Mouse (Mus musculus): Measurements from ENCODE around the gene Kcnj10. TPM values are rescaled to one million over a fixed set of nuclear protein-coding genes. Genes with fewer than 3 reads are reported as not detected.

Kcnj10 gene
- polyA plus RNA-seq, 1 experiment from 2014 or later, result 3.3 TPM

DNA sequence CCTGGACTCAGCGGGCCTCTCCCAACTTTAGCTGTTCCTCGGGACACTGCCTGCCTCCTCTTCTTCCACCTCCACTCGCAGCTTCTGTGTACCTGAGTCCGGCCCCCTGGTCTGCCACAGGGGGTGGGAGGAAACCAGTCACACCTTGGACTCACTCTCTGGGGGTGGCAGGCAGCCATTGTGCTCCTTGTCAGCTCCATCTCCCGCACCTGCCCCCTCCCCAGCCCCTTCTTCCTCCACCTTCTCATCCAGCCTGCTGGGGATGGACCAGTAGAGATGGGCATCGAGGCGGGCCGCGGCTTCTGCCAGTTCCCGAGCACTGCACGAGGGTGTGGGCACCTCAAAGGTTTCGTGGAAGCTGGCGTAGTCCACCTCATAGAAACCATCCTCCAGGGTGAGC is 18.3 kb upstream of the Kcnj10 start:
- Histone ChIP-seq H3K27ac (no peak overlapping the region), H3K9ac (ENCODE audit: low read depth, low read length) (no peak overlapping the region), H3K27me3 (ENCODE audit: insufficient read depth, low read length) (peaks cover 14% of the 10 kb centered on the region), H3K36me3 (ENCODE audit: insufficient read depth, low read length) (0 out of 2 replicates have a peak, but pooled peaks cover 14% of the 10 kb centered on the region), H3K4me3 (replicated peaks; ENCODE audit: low read depth, low read length) (no peak overlapping the region), H3K4me1 (replicated peaks; ENCODE audit: insufficient read depth, low read length) (no peaks in the 10 kb centered on the region), H3K4me2 (ENCODE audit: low read length) (no peak overlapping the region), H3K9me3 (replicated peaks; ENCODE audit: low read length) (no peaks in the 10 kb centered on the region)
- no peak for ATAC-seq (replicated peaks; ENCODE audit: low FRiP score, low read depth)
- no peak for DNase-seq (ENCODE audit: low spot score)
- WGBS, result 77% methylated on average over 13 of the region's 13 CpGs
- TF ChIP-seq CTCF (IDR thresholded peaks at IDR 0.05; ENCODE audit: low read depth), result no peak

DNA sequence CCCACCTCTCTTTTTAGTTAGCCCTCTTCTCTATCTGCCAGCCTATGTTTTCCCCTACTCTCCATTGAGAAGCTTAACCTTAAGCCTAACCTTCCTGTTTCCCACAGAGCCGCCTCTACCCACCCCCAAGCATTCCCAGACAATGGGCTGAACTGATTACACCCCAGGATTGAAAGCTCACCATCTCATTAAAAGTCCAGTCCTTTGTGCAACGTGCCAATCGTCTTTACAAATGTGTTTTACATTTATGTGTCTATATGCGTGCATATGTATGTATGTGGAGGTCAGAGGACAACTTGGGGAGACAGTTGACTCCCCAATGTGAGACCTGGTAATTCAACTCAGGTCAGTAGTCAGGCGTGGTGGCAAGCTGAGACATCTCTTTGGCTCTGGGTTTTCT is 17.7 kb upstream of the Kcnj10 start:
- WGBS, result 59% methylated on average over 5 of the region's 5 CpGs
- no peak for ATAC-seq (replicated peaks; ENCODE audit: low FRiP score, low read depth)

GRCm38 (mm10) chr1:172323801-172324359 is 17.1 kb upstream of the Kcnj10 start:
- no peak for ATAC-seq (replicated peaks; ENCODE audit: low FRiP score, low read depth)

More for the DNA sequence above, 17.7 kb upstream of the Kcnj10 start:
- Histone ChIP-seq H3K27me3 (ENCODE audit: insufficient read depth, low read length) (peaks cover 18% of the 10 kb centered on the region), H3K4me1 (replicated peaks; ENCODE audit: insufficient read depth, low read length) (no peaks in the 10 kb centered on the region), H3K27ac (no peak overlapping the region), H3K36me3 (ENCODE audit: insufficient read depth, low read length) (0 out of 2 replicates have a peak, but pooled peaks cover 10% of the 10 kb centered on the region), H3K9ac (ENCODE audit: low read depth, low read length) (no peak overlapping the region), H3K4me2 (ENCODE audit: low read length) (no peak overlapping the region), H3K4me3 (replicated peaks; ENCODE audit: low read depth, low read length) (no peak overlapping the region), H3K9me3 (replicated peaks; ENCODE audit: low read length) (no peaks in the 10 kb centered on the region)
- no peak for DNase-seq (ENCODE audit: low spot score)
- no peak for TF ChIP-seq CTCF (IDR thresholded peaks at IDR 0.05; ENCODE audit: low read depth)

DNA sequence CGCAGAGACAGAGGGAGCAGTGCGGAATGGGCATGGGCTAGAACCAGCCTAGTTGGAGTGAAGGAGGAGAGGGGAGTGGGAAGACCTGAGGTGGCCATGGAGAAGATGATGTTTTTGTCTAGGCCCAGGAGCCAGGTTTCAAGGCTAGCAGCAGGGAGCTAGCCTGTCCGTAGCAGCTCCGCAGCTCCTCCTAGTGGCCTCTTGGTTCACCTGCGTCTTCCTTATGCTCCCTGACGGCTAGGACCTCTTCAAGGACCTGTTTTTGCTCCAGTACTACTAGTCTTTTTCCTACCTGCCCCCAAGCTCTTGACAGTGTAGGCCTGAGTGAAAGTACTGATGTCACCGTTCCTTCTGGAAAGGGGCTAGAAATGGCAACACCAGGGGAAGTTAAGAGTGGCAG is 16.3 kb upstream of the Kcnj10 start:
- H3K4me2 ChIP-seq (ENCODE audit: low read length), result no peak overlapping the region
- peak; percentile 95 for TF ChIP-seq CTCF (IDR thresholded peaks at IDR 0.05; ENCODE audit: low read depth)
- H3K27ac ChIP-seq, result no peak overlapping the region
- WGBS, result 16% methylated on average over 7 of the region's 7 CpGs
- H3K9me3 ChIP-seq (replicated peaks; ENCODE audit: low read length), result no peaks in the 10 kb centered on the region
- no peaks in the 10 kb centered on the region for H3K4me1 ChIP-seq (replicated peaks; ENCODE audit: insufficient read depth, low read length)
- ATAC-seq (replicated peaks; ENCODE audit: low FRiP score, low read depth) (peak; percentile 56; the same call in 1 of the 2 replicates), DNase-seq (ENCODE audit: low spot score) (peak; percentile 92)
- no peak overlapping the region for H3K9ac ChIP-seq (ENCODE audit: low read depth, low read length)
- H3K27me3 ChIP-seq (ENCODE audit: insufficient read depth, low read length), result peaks cover 26% of the 10 kb centered on the region
- H3K36me3 ChIP-seq (ENCODE audit: insufficient read depth, low read length), result no peaks in the 10 kb centered on the region
- no peak overlapping the region for H3K4me3 ChIP-seq (replicated peaks; ENCODE audit: low read depth, low read length)

More at GRCm38 (mm10) chr1:172323801-172324359, 17.1 kb upstream of the Kcnj10 start:
- Histone ChIP-seq H3K27me3 (ENCODE audit: insufficient read depth, low read length) (peaks cover 18% of the 10 kb centered on the region), H3K9me3 (replicated peaks; ENCODE audit: low read length) (no peaks in the 10 kb centered on the region), H3K4me3 (replicated peaks; ENCODE audit: low read depth, low read length) (no peak overlapping the region), H3K27ac (no peak overlapping the region), H3K9ac (ENCODE audit: low read depth, low read length) (no peak overlapping the region), H3K36me3 (ENCODE audit: insufficient read depth, low read length) (0 out of 2 replicates have a peak, but pooled peaks cover 6% of the 10 kb centered on the region), H3K4me2 (ENCODE audit: low read length) (no peak overlapping the region), H3K4me1 (replicated peaks; ENCODE audit: insufficient read depth, low read length) (no peaks in the 10 kb centered on the region)
- TF ChIP-seq CTCF (IDR thresholded peaks at IDR 0.05; ENCODE audit: low read depth), result no peak
- no peak for DNase-seq (ENCODE audit: low spot score)
- 74% methylated on average over 6 of the region's 6 CpGs for WGBS

DNA sequence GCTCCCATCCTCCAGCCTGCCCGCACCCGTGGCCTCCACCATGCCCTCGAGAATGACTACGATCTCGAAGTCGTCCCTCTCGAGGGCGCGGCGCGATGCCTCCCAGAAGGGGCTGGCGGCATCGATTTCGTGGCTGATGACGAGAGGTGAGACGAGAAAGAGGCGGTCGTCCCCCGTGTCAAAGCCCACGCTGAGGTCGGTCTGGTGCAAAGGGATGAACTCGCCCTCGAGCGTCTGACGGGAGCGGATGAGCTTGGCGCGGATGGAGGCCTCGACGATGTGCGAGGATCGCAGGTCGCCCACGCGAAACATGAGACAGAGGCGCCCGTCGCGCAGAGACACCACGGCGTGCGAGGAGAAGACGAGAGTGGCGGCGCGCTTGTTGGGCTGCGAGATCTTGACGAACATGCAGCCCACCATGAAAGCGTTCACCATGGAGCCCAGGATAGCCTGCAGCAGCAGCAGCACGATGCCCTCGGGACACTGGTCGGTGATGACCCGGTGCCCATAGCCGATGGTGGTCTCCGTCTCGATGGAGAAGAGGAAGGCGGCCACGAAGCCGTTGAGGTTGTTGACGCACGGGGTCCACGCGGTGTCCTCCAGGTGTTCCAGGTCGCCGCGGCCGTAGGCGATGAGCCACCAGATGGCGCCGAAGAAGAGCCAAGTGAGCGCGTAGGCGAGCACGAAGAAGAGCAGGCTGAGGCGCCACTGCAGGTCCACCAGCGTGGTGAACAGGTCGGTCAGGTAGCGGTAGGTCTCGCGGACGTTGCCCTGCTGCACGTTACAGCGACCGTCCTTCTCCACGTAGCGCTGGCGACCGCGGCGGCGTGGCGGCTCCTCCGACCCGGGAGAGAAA is 15.1 kb upstream of the Kcnj10 start:
- DNase-seq (ENCODE audit: low spot score) (peak; percentile 68), ATAC-seq (replicated peaks; ENCODE audit: low FRiP score, low read depth) (0 out of 2 replicates have a peak, but pooled peaks have one; percentile 26)
- peak overlapping the region; percentile 35 for H3K4me3 ChIP-seq (replicated peaks; ENCODE audit: low read depth, low read length)
- WGBS, result 19% methylated on average over 90 of the region's 94 CpGs
- no peaks in the 10 kb centered on the region for H3K9me3 ChIP-seq (replicated peaks; ENCODE audit: low read length)
- peak; percentile 74 for TF ChIP-seq CTCF (IDR thresholded peaks at IDR 0.05; ENCODE audit: low read depth)
- peak overlapping the region; percentile 29; the same call in 1 of the 2 replicates for H3K9ac ChIP-seq (ENCODE audit: low read depth, low read length)
- H3K27ac ChIP-seq, result no peak overlapping the region
- H3K4me1 ChIP-seq (replicated peaks; ENCODE audit: insufficient read depth, low read length), result no peaks in the 10 kb centered on the region
- peaks cover 26% of the 10 kb centered on the region for H3K27me3 ChIP-seq (ENCODE audit: insufficient read depth, low read length)
- no peaks in the 10 kb centered on the region for H3K36me3 ChIP-seq (ENCODE audit: insufficient read depth, low read length)
- H3K4me2 ChIP-seq (ENCODE audit: low read length), result peak overlapping the region; percentile 69

- H3K9me3 ChIP-seq (replicated peaks; ENCODE audit: low read length), result no peaks in the 10 kb centered on the region
- H3K27ac ChIP-seq, result no peak overlapping the region
- no peaks in the 10 kb centered on the region for H3K36me3 ChIP-seq (ENCODE audit: insufficient read depth, low read length)
- DNase-seq (ENCODE audit: low spot score), result no peak
- no peaks in the 10 kb centered on the region for H3K4me1 ChIP-seq (replicated peaks; ENCODE audit: insufficient read depth, low read length)
- H3K4me3 ChIP-seq (replicated peaks; ENCODE audit: low read depth, low read length), result peak overlapping the region; percentile 35; the same call in 1 of the 2 replicates
- no peak for TF ChIP-seq CTCF (IDR thresholded peaks at IDR 0.05; ENCODE audit: low read depth)
- no peak for ATAC-seq (replicated peaks; ENCODE audit: low FRiP score, low read depth)
- 60% methylated on average over 11 of the region's 11 CpGs for WGBS
- H3K9ac ChIP-seq (ENCODE audit: low read depth, low read length), result peak overlapping the region; percentile 29; the same call in 1 of the 2 replicates
- peak overlapping the region; percentile 69 for H3K4me2 ChIP-seq (ENCODE audit: low read length)
- H3K27me3 ChIP-seq (ENCODE audit: insufficient read depth, low read length), result peaks cover 26% of the 10 kb centered on the region
These were observed 14.3 kb upstream of the Kcnj10 start for GRCm38 (mm10) chr1:172326684-172327083.
